Mouse (Mus musculus): ENCODE results near the gene Nans. TPM values are rescaled to one million over a fixed set of nuclear protein-coding genes. Genes with fewer than 3 reads are reported as not detected.

Gene Nans
- polyA plus RNA-seq, 1 experiment from 2014 or later: 69.1 TPM

DNA sequence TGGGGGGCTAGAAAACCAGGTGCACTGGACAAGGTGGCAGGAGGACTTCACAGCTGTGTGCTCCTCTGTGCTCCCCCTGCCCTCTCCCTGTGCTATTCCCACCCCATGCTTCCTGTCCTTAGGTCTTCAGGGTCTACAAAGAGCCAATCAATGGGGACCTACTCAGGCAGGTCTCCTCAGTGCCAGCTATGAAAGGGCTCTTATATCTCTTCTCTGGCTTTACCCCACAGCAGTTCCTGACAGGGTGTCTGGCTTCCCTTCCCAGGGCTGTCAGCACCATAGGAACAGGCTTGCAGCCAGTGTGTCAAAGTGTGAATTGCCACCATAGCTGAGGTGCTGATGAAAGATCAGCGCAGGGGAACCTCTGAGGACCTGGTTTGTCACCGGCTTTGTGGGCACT lies 31.4 kb downstream of the Nans start:
- Histone ChIP-seq H3K4me3 (no peak overlapping the region), H3K36me3 (no peaks in the 10 kb centered on the region), H3K27me3 (no peaks in the 10 kb centered on the region), H3K9ac (no peak overlapping the region), H3K27ac (replicated peaks) (no peak overlapping the region), H3K4me2 (no peak overlapping the region), H3K4me1 (replicated peaks) (no peaks in the 10 kb centered on the region), H3K9me3 (no peaks in the 10 kb centered on the region)
- ATAC-seq (ENCODE audit: low FRiP score, low read depth): no peak
- 100% methylated on average over 2 of the region's 2 CpGs for WGBS

DNA sequence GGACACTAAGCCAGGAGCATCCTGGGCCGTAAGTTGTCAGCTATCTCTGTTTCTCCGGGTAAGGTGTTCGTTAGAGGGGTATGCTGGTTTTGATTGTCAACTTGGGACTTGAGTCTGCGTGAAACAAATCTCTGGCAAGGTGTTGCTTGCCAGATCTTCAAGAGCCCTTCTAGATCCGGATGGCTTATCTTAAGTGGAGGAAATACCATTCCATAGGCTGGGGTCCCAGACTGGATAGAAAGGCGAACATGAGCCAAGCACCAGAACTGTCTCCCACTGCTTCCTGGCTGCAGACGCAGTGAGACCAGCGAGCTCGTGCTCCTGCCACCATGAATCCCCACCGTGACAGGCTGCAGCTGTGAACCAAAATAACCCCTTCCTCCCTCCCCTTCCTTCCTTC lies 32.4 kb downstream of the Nans start:
- Histone ChIP-seq H3K4me3 (no peak overlapping the region), H3K9ac (no peak overlapping the region), H3K36me3 (no peaks in the 10 kb centered on the region), H3K4me1 (replicated peaks) (no peaks in the 10 kb centered on the region), H3K27me3 (no peaks in the 10 kb centered on the region), H3K9me3 (no peaks in the 10 kb centered on the region), H3K27ac (replicated peaks) (no peak overlapping the region), H3K4me2 (no peak overlapping the region)
- 82% methylated on average over 10 of the region's 10 CpGs for WGBS
- no peak for ATAC-seq (ENCODE audit: low FRiP score, low read depth)

DNA sequence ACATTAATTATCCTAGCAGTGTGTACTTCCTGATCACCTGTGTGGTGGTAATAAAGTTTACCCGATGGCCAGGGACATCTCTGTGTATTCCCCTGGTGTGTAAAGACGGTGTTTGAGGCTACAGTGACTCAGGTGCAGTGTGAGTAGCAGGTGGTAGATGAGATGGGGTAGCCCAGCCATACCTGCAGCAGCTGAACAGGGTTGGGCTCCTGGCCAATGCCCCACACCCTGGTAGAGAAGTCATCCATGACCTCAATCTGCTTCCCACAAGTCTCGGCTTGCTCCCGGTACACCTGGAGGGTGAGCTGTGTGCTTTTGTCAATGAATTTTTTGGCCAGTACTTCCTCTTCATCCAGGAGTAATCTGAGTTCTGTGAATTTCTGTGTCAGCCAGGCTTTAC lies 34.3 kb downstream of the Nans start:
- Histone ChIP-seq H3K27me3 (no peaks in the 10 kb centered on the region), H3K4me2 (no peak overlapping the region), H3K36me3 (no peaks in the 10 kb centered on the region), H3K9me3 (no peaks in the 10 kb centered on the region), H3K27ac (replicated peaks) (no peak overlapping the region), H3K4me3 (no peak overlapping the region), H3K4me1 (replicated peaks) (0 out of 2 replicates have a peak, but pooled peaks cover 5% of the 10 kb centered on the region), H3K9ac (no peak overlapping the region)
- WGBS: 83% methylated on average over 4 of the region's 4 CpGs
- no peak for ATAC-seq (ENCODE audit: low FRiP score, low read depth)

DNA sequence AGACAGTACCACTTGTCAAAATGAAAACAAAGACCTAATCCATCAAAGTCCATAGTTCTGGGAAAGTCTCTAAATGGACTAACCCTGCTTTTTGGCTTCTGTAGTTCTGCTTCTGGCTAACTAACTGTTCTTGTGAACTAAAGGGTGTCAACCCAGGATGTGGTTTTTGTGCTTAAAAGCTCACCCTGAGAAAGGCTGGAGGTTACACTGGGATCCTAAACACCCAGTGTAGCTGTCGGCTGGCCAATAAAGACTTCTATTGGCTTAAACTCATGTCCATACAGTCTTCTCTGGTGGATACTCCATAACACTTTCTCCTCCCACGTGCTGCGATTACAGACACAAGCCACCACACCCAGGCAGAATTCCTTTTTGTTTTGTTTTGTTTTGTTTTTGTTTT lies 37.2 kb downstream of the Nans start:
- WGBS: 96% methylated on average over 3 of the region's 3 CpGs

DNA sequence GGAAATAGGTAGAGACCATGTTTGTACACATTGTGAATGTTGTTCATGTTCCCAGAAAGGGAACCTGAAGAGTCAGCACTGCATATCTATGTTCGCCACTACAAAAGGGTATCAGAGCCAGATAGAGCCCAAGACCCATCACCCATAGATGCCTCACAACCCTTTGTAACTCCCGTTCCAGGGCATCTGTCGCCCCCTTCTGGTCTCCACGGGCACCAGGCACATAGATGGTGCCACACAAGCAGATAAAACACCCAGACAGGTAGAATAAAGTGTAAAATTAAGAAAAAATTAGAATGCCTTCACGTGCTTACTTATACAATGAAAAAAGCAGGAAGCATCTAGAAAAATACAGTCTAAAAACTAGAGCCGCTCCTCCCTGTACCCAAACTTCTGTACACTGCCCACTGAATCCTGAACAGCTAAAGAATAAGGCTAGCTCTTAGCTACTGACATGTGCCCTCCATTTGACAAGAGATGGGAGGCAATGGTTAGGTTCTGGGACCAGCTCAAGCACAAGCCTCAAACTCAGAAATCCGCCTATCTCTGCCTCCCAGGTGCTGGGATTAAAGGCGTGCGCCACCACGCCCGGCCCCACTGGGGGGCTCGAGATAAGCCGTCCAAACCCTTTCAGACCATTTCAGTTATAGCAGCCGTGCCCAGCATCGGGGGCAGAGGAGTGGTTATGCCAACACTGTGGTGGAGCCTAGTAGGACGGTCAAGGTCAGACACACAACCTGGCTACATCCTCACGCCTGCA lies 37.9 kb downstream of the Nans start:
- Histone ChIP-seq H3K4me1 (replicated peaks) (0 out of 2 replicates have a peak, but pooled peaks cover 5% of the 10 kb centered on the region), H3K4me3 (peak overlapping the region; percentile 7; the same call in 1 of the 2 replicates), H3K27me3 (peaks cover 1% of the 10 kb centered on the region; the same call in 1 of the 2 replicates), H3K36me3 (no peaks in the 10 kb centered on the region), H3K9ac (no peak overlapping the region), H3K27ac (replicated peaks) (no peak overlapping the region), H3K9me3 (no peaks in the 10 kb centered on the region), H3K4me2 (peak overlapping the region; percentile 47)
- 38% methylated on average over 17 of the region's 17 CpGs for WGBS
- ATAC-seq (ENCODE audit: low FRiP score, low read depth): no peak

More for the DNA sequence above, 37.2 kb downstream of the Nans start:
- no peak for ATAC-seq (ENCODE audit: low FRiP score, low read depth)
- H3K27me3 ChIP-seq: no peaks in the 10 kb centered on the region
- H3K36me3 ChIP-seq: no peaks in the 10 kb centered on the region
- no peaks in the 10 kb centered on the region for H3K9me3 ChIP-seq
- H3K4me2 ChIP-seq: no peak overlapping the region
- no peak overlapping the region for H3K9ac ChIP-seq
- H3K27ac ChIP-seq (replicated peaks): no peak overlapping the region
- 0 out of 2 replicates have a peak, but pooled peaks cover 5% of the 10 kb centered on the region for H3K4me1 ChIP-seq (replicated peaks)
- H3K4me3 ChIP-seq: no peak overlapping the region

DNA sequence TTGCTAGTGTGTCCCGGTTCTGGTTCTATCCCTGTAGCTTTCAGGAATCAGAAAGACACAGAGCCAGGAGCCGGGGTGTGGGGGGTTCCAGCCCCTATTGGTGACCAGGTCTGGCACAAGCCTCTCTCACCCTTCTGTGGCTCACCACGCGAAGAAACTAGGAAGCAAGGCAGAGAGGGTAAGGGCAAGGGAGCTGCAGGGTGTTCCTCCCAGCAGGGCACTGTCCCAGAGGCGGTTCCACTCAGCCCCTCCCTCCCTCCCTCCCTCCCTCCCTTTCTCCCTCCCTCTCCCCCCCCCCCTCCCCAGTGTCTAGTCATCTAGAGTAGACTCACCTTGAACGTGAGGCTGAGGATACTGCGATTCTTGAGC lies 38.5 kb downstream of the Nans start:
- Histone ChIP-seq H3K9me3 (no peaks in the 10 kb centered on the region), H3K27me3 (peaks cover 6% of the 10 kb centered on the region), H3K9ac (no peak overlapping the region), H3K4me3 (peak overlapping the region; percentile 7; the same call in 1 of the 2 replicates), H3K4me2 (peak overlapping the region; percentile 47), H3K27ac (replicated peaks) (no peak overlapping the region), H3K4me1 (replicated peaks) (0 out of 2 replicates have a peak, but pooled peaks cover 5% of the 10 kb centered on the region), H3K36me3 (no peaks in the 10 kb centered on the region)
- WGBS: 3% methylated on average over 6 of the region's 7 CpGs
- ATAC-seq (ENCODE audit: low FRiP score, low read depth): no peak; the same call in 1 of the 2 replicates

DNA sequence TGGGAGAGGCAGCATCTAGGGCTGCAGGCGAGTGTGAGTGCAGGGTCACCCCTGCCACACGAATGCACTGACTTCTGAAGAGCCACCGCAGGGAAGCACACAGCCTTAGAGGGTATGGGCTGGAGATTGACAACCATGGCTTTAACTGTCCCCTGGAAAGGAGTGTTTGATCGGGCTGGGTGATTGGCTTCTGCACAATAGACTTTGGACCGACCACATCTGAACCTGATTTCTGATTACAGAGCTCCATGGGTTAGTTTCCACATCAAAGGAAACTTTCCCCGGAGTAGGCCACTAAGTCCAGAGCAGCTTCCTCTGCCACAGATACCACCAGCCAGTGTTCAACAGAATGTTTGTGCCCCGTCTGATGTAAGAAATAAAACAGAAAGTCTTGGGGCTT lies 40.7 kb downstream of the Nans start:
- Histone ChIP-seq H3K27ac (replicated peaks) (no peak overlapping the region), H3K4me3 (no peak overlapping the region), H3K9me3 (no peaks in the 10 kb centered on the region), H3K9ac (no peak overlapping the region), H3K4me2 (no peak overlapping the region), H3K27me3 (peaks cover 25% of the 10 kb centered on the region), H3K36me3 (no peaks in the 10 kb centered on the region), H3K4me1 (replicated peaks) (peaks cover 16% of the 10 kb centered on the region)
- ATAC-seq (ENCODE audit: low FRiP score, low read depth): no peak
- 57% methylated on average over 7 of the region's 7 CpGs for WGBS

DNA sequence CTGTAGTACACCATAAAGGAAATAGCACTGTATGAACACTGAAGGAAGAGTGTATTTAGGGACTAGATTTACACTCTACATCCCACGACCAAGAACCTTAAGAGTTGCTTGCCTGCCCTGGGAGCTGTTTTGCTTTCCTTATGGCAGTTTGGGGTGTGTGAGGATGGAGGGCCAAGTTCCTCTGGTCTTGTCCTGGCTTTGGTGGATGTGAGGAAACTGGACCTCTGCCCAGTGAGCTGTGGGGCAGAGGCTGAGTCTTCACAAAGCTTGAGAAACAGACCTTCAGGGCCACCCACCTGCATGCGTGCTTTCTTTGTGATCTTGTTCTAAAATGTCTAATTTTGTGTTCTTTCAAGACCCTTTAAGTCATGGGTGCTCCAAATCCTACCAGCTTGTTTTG lies 43.5 kb downstream of the Nans start:
- H3K9ac ChIP-seq: no peak overlapping the region
- peaks cover 50% of the 10 kb centered on the region for H3K27me3 ChIP-seq
- H3K4me2 ChIP-seq: no peak overlapping the region
- no peaks in the 10 kb centered on the region for H3K9me3 ChIP-seq
- H3K4me1 ChIP-seq (replicated peaks): peaks cover 25% of the 10 kb centered on the region
- 80% methylated on average over 2 of the region's 2 CpGs for WGBS
- no peak overlapping the region for H3K4me3 ChIP-seq
- no peaks in the 10 kb centered on the region for H3K36me3 ChIP-seq
- H3K27ac ChIP-seq (replicated peaks): no peak overlapping the region
- ATAC-seq (ENCODE audit: low FRiP score, low read depth): no peak

DNA sequence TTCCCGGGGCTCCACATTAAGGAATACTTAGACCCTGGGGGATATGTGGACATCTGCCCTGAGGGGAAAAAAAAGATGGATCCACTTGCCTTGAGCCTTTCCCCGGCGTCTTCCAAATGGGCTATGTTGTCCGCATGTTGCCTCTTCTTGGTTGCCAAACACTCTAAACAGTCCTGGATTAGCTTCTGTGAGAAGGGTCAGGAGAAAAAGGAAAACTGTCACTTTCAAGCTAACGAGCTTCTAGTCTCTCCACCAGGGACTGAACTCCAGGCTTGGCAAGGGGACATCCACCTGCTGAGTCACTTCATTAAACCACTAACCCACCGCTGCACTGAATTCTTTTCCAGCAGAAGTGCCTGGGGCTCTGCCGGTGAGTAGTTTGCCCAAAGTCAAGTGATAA lies 43.9 kb downstream of the Nans start:
- peaks cover 54% of the 10 kb centered on the region for H3K27me3 ChIP-seq
- H3K36me3 ChIP-seq: no peaks in the 10 kb centered on the region
- no peak overlapping the region for H3K27ac ChIP-seq (replicated peaks)
- no peak overlapping the region for H3K4me2 ChIP-seq
- ATAC-seq (ENCODE audit: low FRiP score, low read depth): no peak
- WGBS: 72% methylated on average over 7 of the region's 7 CpGs
- no peak overlapping the region for H3K4me3 ChIP-seq
- peaks cover 24% of the 10 kb centered on the region for H3K4me1 ChIP-seq (replicated peaks)
- no peak overlapping the region for H3K9ac ChIP-seq
- H3K9me3 ChIP-seq: no peaks in the 10 kb centered on the region

DNA sequence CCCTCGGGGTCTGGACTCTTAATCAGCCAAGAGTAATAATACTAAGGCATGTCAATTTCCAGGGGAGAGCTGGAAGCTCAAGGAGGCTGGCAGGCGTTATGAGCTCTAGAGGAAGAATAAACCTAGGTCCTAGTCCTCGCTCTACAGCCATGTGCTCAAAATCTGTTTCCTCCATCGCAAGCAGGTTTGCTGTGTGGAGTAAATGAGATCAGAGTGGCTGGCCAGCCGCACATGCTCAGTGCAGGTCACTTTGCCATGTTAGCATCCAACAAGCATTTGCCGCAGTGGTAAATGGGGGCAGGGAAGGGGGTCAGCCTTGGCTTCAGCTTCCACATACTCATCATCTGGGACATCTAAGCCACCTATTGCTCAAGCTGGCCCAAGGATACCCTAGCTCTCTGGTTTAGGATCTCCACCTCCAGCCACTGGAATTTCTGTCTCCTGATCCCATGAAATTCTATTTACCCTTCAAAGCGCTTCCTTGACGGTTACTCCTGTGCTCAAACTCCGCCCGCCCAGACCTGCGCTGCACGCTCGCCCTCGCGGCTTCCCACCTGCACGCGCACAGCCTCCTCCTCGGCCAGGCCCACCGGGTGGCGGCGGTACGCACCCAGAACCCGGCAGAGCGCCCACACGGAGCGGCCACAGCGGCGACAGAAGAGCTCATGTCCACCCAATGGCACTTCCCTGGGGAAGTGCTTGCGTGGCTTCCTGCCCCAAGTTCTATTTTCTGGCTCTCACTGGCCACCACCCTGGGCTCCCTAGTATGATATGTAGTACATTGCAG lies 45.1 kb downstream of the Nans start:
- H3K36me3 ChIP-seq: no peaks in the 10 kb centered on the region
- WGBS: 13% methylated on average over 29 of the region's 29 CpGs
- H3K9me3 ChIP-seq: no peaks in the 10 kb centered on the region
- peaks cover 57% of the 10 kb centered on the region for H3K27me3 ChIP-seq
- ATAC-seq (ENCODE audit: low FRiP score, low read depth): peak; percentile 52; the same call in 1 of the 2 replicates
- peak overlapping the region; percentile 58 for H3K4me2 ChIP-seq
- H3K4me3 ChIP-seq: peak overlapping the region; percentile 24
- no peak overlapping the region; the same call in 1 of the 2 replicates for H3K27ac ChIP-seq (replicated peaks)
- peak overlapping the region; percentile 4; the same call in 1 of the 2 replicates for H3K9ac ChIP-seq
- peaks cover 24% of the 10 kb centered on the region for H3K4me1 ChIP-seq (replicated peaks)

DNA sequence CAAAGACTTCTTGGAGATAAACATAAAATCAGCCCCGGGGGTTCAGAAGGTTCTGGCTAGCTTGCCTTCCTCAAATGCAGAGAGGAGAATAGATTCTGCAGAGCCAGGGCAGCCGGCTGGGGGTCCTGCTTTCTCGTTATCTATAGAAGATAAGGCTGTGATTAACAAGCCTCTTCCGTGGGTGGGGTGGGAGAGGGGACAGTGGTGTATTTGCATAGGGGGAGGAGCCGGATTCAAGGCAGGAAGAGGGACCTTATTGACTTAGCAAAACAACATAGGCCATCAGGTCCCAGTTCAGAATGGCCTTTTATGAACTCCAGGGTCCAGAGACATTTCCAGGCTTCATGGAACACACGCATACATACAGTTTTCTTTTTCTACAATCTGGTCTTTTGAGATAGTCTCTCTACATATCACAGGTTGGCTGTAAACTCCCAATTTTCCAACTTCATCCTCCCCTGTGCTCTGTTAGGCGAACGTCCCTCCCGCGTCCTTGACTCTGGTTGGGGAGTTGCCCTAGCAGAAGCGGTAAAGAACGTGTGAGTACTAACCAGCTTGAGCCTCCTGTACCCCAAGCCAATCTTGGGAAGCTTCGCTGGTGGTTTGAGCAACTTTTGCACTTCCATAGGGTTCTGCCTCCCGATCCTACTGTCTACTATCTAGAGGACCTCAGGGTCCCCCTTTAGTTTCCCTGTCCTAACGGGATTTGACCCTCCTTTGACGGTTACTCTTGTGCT lies 46.2 kb downstream of the Nans start:
- 6% methylated on average over 16 of the region's 16 CpGs for WGBS
- Histone ChIP-seq H3K4me1 (replicated peaks) (peaks cover 24% of the 10 kb centered on the region), H3K36me3 (no peaks in the 10 kb centered on the region), H3K4me2 (peak overlapping the region; percentile 73), H3K27ac (replicated peaks) (no peak overlapping the region), H3K4me3 (peak overlapping the region; percentile 44), H3K9me3 (no peaks in the 10 kb centered on the region), H3K9ac (peak overlapping the region; percentile 32; the same call in 1 of the 2 replicates), H3K27me3 (peaks cover 60% of the 10 kb centered on the region)
- ATAC-seq (ENCODE audit: low FRiP score, low read depth): no peak
